Mouse (Mus musculus): ENCODE measurements around the gene Gtf2f1. TPM values are rescaled to one million over a fixed set of nuclear protein-coding genes. Genes with fewer than 3 reads are reported as not detected.

Gene Gtf2f1
- 63.0 and 79.7 TPM in 2 replicates for polyA plus RNA-seq (2021; fragmentation: Nextera tagmentation)
- long read RNA-seq, experiment 1, transcript Gtf2f1-201 (13 exons, 1,717 nt): major isoform, 173 of 231 reads
- long read RNA-seq, experiment 1, partial matches to known transcripts: 10 of 231 reads
- long read RNA-seq, experiment 1, other reads (novel, unspliced or antisense): 48 of 231 reads
- long read RNA-seq, experiment 2, transcript Gtf2f1-201 (13 exons, 1,717 nt): major isoform, 44 of 97 reads
- long read RNA-seq, experiment 2, partial matches to known transcripts: 45 of 97 reads
- long read RNA-seq, experiment 2, other reads (novel, unspliced or antisense): 8 of 97 reads

GRCm38 (mm10) chr17:57011236-57012141 is at the start of gene Gtf2f1, which contains the start of gene Gm17949:
Gene Gtf2f1, minus strand, starts transcription at chr17:57011288.
Gene Gm17949, plus strand, starts transcription at chr17:57011469.

GRCm38 (mm10) chr17:57059486-57059977 is 48.4 kb upstream of the Gtf2f1 start, which contains the start of gene Slc25a23:
Gene Slc25a23, minus strand, starts transcription at chr17:57059863.

DNA sequence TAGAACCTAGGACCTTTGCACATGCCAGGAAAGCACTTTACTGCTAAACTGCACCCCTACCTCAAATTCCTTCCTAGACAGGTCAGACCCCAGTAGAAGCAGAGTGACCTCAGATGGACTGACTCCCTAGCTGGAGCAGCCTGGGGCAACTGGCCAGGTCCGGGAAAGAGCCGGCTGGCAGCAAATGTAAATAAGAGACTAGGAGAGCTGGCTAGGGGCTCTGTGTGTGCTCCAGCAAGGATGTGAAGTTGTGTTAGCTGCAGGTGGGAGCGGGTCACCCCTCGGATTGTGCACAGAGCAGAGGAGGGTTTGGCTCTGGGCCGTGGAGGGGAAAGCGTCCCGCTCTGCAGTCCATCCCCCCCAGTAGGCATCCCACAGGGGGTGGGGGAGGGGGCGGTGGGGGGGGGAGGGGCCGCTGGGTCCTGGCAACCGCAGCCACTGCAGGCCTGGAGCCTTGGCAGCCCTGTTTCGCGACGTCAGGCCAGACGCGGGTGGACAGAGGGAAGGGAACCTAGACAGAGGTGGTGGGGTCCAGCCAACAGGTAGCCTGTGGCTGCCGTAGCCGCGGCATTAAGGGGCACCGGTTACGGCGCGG is 47.9 kb upstream of the Gtf2f1 start, which contains the start of gene Crb3:
Crb3 (plus strand) TSS at position 215 of the 595 bp plus-strand sequence.

GRCm38 (mm10) chr17:57041554-57041953 is 30.5 kb upstream of the Gtf2f1 start, which contains the start of gene Slc25a41:
Gene Slc25a41, minus strand, starts transcription at chr17:57041654.

GRCm38 (mm10) chr17:57030931-57031660 is 20.0 kb upstream of the Gtf2f1 start, which contains the start of gene Khsrp:
Gene Khsrp, minus strand, starts transcription at chr17:57031522.

GRCm38 (mm10) chr17:56999968-57000609 is 11.0 kb downstream of the Gtf2f1 start, which contains the start of gene Pspn:
Gene Pspn, minus strand, starts transcription at chr17:57000018.

DNA sequence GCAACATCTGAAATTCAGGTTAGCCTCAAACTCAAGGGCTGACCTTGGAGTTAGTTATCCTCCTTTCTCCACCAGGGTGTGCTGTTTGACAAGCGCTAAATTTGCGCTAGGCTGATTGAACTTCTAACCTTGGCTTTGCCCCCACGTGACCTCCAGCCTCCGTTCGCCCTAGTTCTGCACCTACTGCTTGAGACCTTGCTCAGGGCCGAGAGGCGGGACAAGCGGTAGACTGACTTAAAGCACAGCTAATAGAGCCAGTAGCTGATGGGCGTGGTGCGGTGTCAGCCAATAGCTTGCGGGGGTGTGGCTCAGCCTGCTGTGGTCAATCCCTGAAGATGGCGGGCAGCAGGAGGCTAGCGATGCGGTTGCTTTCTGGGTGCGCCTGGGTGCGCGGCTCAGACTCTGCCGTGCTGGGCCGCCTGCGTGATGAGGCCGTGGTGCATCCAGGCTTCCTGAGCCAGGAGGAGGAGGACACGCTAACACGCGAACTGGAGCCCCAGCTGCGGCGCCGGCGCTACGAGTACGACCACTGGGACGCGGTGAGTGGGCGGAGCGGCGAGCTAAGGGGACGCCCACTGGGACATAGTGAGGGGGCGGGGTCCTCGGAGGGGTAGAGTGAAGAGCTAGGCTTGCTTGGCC is 13.9 kb downstream of the Gtf2f1 start, which contains the start of gene Alkbh7:
Alkbh7 (plus strand) TSS at position 311 of the 639 bp plus-strand sequence.

GRCm38 (mm10) chr17:56990115-56990746 is 20.9 kb downstream of the Gtf2f1 start, which contains the start of gene Clpp:
Gene Clpp, plus strand, starts transcription at chr17:56990305.

GRCm38 (mm10) chr17:56982013-56982412 is 29.1 kb downstream of the Gtf2f1 start, which contains the start of gene Acer1:
Gene Acer1, minus strand, starts transcription at chr17:56982126.

Other genes starting within 250 kb of the Gtf2f1 start
- gene Dus3l, start 246.5 kb downstream of the Gtf2f1 start, polyA plus RNA-seq (2021; fragmentation: Nextera tagmentation): 24.7 and 26.8 TPM in 2 replicates
- gene Prr22, start 241.0 kb downstream of the Gtf2f1 start, polyA plus RNA-seq (2021; fragmentation: Nextera tagmentation): 0.29 TPM in 1 of 2 replicates, not detected in the other
- gene Rfx2, start 180.3 kb downstream of the Gtf2f1 start, polyA plus RNA-seq (2021; fragmentation: Nextera tagmentation): 1.0 and 1.1 TPM in 2 replicates
- gene Acsbg2, start 136.8 kb downstream of the Gtf2f1 start, polyA plus RNA-seq (2021; fragmentation: Nextera tagmentation): not detected in 2 replicates
- gene 1700061G19Rik, start 135.8 kb downstream of the Gtf2f1 start, polyA plus RNA-seq (2021; fragmentation: Nextera tagmentation): 0.07 and 0.13 TPM in 2 replicates
- gene Mllt1, start 75.9 kb downstream of the Gtf2f1 start, polyA plus RNA-seq (2021; fragmentation: Nextera tagmentation): 4.6 and 11.4 TPM in 2 replicates
- not detected in 2 replicates for gene Acer1, start 29.2 kb downstream of the Gtf2f1 start, polyA plus RNA-seq (2021; fragmentation: Nextera tagmentation)
- gene Clpp, start 21.0 kb downstream of the Gtf2f1 start, polyA plus RNA-seq (2021; fragmentation: Nextera tagmentation): 172 and 205 TPM in 2 replicates
- gene Alkbh7, start 13.9 kb downstream of the Gtf2f1 start, polyA plus RNA-seq (2021; fragmentation: Nextera tagmentation): 62.5 and 64.6 TPM in 2 replicates
- not detected in 2 replicates for gene Pspn, start 11.3 kb downstream of the Gtf2f1 start, polyA plus RNA-seq (2021; fragmentation: Nextera tagmentation)
- not detected in 2 replicates for gene Gm17949, start 181 bp upstream of the Gtf2f1 start, polyA plus RNA-seq (2021; fragmentation: Nextera tagmentation)
- 3.1 and 6.7 TPM in 2 replicates for gene Khsrp, start 20.2 kb upstream of the Gtf2f1 start, polyA plus RNA-seq (2021; fragmentation: Nextera tagmentation)
- not detected in 2 replicates for gene Slc25a41, start 30.4 kb upstream of the Gtf2f1 start, polyA plus RNA-seq (2021; fragmentation: Nextera tagmentation)
- gene Crb3, start 47.8 kb upstream of the Gtf2f1 start, polyA plus RNA-seq (2021; fragmentation: Nextera tagmentation): 1.4 and 1.5 TPM in 2 replicates
- gene Slc25a23, start 48.6 kb upstream of the Gtf2f1 start, polyA plus RNA-seq (2021; fragmentation: Nextera tagmentation): 31.3 and 177 TPM in 2 replicates
- gene Dennd1c, start 67.2 kb upstream of the Gtf2f1 start, polyA plus RNA-seq (2021; fragmentation: Nextera tagmentation): 0.29 and 0.58 TPM in 2 replicates
- gene Tubb4a, start 76.5 kb upstream of the Gtf2f1 start, polyA plus RNA-seq (2021; fragmentation: Nextera tagmentation): 603 and 657 TPM in 2 replicates
- 0.77 and 0.92 TPM in 2 replicates for gene Tnfsf9, start 94.0 kb upstream of the Gtf2f1 start, polyA plus RNA-seq (2021; fragmentation: Nextera tagmentation)
- 0.33 and 0.42 TPM in 2 replicates for gene Cd70, start 138.5 kb upstream of the Gtf2f1 start, polyA plus RNA-seq (2021; fragmentation: Nextera tagmentation)
- not detected in 2 replicates for gene Tnfsf14, start 182.9 kb upstream of the Gtf2f1 start, polyA plus RNA-seq (2021; fragmentation: Nextera tagmentation)
- gene C3, start 216.8 kb upstream of the Gtf2f1 start, polyA plus RNA-seq (2021; fragmentation: Nextera tagmentation): 0.19 and 0.49 TPM in 2 replicates
- 23.5 TPM in 2 replicates for gene Gpr108, start 237.2 kb upstream of the Gtf2f1 start, polyA plus RNA-seq (2021; fragmentation: Nextera tagmentation)
- 3.4 and 3.6 TPM in 2 replicates for gene Trip10, start 238.2 kb upstream of the Gtf2f1 start, polyA plus RNA-seq (2021; fragmentation: Nextera tagmentation)